Mouse (Mus musculus): ENCODE measurements around the gene Slc25a36.

The Slc25a36 gene

GRCm38 (mm10) chr9:97110571-97111390, at the start of gene Slc25a36:
Gene Slc25a36 (minus strand): TSS chr9:97111157.
- peak; percentile 96 to 99 for DNase-seq (ENCODE audit: low spot score in 2 of 2)

- no peak for DNase-seq (ENCODE audit: low spot score in 2 of 2)
Observed at GRCm38 (mm10) chr9:97158412-97158811, 47.5 kb upstream of the Slc25a36 start.

- no peak for DNase-seq (ENCODE audit: low spot score in 2 of 2)
Observed at GRCm38 (mm10) chr9:97155981-97156380, 45.0 kb upstream of the Slc25a36 start.

GRCm38 (mm10) chr9:97154956-97155355, 44.0 kb upstream of the Slc25a36 start:
- DNase-seq (ENCODE audit: low spot score in 2 of 2), result no peak

GRCm38 (mm10) chr9:97153006-97153405, 42.0 kb upstream of the Slc25a36 start:
- no peak for DNase-seq (ENCODE audit: low spot score in 2 of 2)

GRCm38 (mm10) chr9:97147270-97147669, 36.3 kb upstream of the Slc25a36 start:
- no peak for DNase-seq (ENCODE audit: low spot score in 2 of 2)

GRCm38 (mm10) chr9:97145351-97145750, 34.4 kb upstream of the Slc25a36 start:
- no peak for DNase-seq (ENCODE audit: low spot score in 2 of 2)

GRCm38 (mm10) chr9:97143416-97143815, 32.5 kb upstream of the Slc25a36 start:
- no peak for DNase-seq (ENCODE audit: low spot score in 2 of 2)

GRCm38 (mm10) chr9:97142558-97142957, 31.6 kb upstream of the Slc25a36 start:
- peak in 1 of 2 experiments; percentile 6 for DNase-seq (ENCODE audit: low spot score in 2 of 2)

- no peak for DNase-seq (ENCODE audit: low spot score in 2 of 2)
Observed at GRCm38 (mm10) chr9:97141723-97142122, 30.8 kb upstream of the Slc25a36 start.

GRCm38 (mm10) chr9:97140145-97140932, 29.4 kb upstream of the Slc25a36 start:
- peak in 1 of 2 experiments; percentile 5 for DNase-seq (ENCODE audit: low spot score in 2 of 2)

GRCm38 (mm10) chr9:97137678-97138077, 26.7 kb upstream of the Slc25a36 start:
- no peak for DNase-seq (ENCODE audit: low spot score in 2 of 2)

GRCm38 (mm10) chr9:97137116-97137515, 26.2 kb upstream of the Slc25a36 start:
- no peak for DNase-seq (ENCODE audit: low spot score in 2 of 2)

GRCm38 (mm10) chr9:97135866-97136265, 24.9 kb upstream of the Slc25a36 start:
- DNase-seq (ENCODE audit: low spot score in 2 of 2), result no peak

GRCm38 (mm10) chr9:97133178-97133577, 22.2 kb upstream of the Slc25a36 start:
- DNase-seq (ENCODE audit: low spot score in 2 of 2), result no peak

GRCm38 (mm10) chr9:97130001-97130400, 19.0 kb upstream of the Slc25a36 start:
- DNase-seq (ENCODE audit: low spot score in 2 of 2), result no peak

GRCm38 (mm10) chr9:97123934-97124692, 13.2 kb upstream of the Slc25a36 start:
- no peak for DNase-seq (ENCODE audit: low spot score in 2 of 2)

- DNase-seq (ENCODE audit: low spot score in 2 of 2), result no peak
Observed at GRCm38 (mm10) chr9:97121432-97121831, 10.5 kb upstream of the Slc25a36 start.

- no peak for DNase-seq (ENCODE audit: low spot score in 2 of 2)
Observed at GRCm38 (mm10) chr9:97114271-97114670, 3.3 kb upstream of the Slc25a36 start.

GRCm38 (mm10) chr9:97113555-97113929, 2.6 kb upstream of the Slc25a36 start:
- no peak for DNase-seq (ENCODE audit: low spot score in 2 of 2)

- DNase-seq (ENCODE audit: low spot score in 2 of 2), result no peak
Observed at GRCm38 (mm10) chr9:97112797-97113554, 2.0 kb upstream of the Slc25a36 start.

All from right cerebral cortex, adult 2 months (tissue).